Mouse (Mus musculus) neutrophil, adult 5-6 weeks (primary cell): Measurements from ENCODE around the gene Ttc27. TPM values are rescaled to one million over a fixed set of nuclear protein-coding genes. Genes with fewer than 3 reads are reported as not detected.

Source experiments
- ATAC-seq: fragments of 151-379, 151-347 bp; 2 replicates; pipeline ENCODE4 v1.8.0; 2017; ENCODE audit warnings: mild to moderate bottlenecking, moderate TSS enrichment; ENCODE audit not compliant: insufficient number of reproducible peaks, poor library complexity, low FRiP score, severe bottlenecking; ENCODE audit errors: extremely low read depth
- total RNA-seq: library from RNA; stranded (forward); fragments of 200-1000 nt; gene quantifications from 2 replicates; pipeline ENCODE4 v1.2.3, GENCODE M21; 2017

Ttc27 gene
- total RNA-seq, 1 experiment from 2014 or later: 29.7 TPM

DNA sequence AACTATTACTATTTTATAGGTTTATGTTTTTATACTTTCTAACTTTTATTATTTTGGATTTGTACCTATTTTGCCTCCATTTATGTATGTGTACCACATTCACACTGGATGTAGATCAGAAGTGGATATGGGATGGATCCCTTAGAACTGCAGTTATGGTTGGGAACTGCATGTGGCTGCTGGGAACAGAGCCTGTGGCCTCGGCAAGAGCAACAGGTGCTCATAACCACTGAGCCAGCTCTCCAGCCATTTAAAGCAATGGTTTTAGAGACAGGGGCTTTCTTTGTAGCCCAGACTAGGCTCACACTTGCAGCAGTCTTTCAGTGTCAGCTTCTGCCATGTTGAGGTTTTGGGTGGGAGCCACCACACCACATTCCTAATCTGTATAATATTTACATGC, 32.1 kb downstream of the Ttc27 start:
- ATAC-seq: no peak

DNA sequence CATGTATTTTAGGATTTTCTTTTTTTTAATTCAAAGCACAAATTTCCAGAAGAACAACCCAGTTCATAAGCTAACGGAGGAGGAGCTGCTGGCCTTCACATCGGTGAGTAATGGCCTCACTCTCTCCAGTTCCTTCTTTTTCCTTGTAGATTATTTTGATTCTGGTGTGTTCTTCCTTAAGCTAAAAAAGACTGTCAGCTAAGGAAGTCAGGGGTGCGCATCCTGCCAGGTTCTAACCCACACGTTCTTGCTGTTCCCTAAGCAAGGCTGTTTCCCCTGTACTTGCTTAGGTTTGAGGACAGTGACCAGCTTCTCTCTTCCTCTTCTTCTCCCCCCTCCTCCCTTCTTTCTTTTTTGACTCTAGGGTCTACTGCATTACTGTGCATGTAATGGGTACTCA, 33.5 kb downstream of the Ttc27 start:
- no peak for ATAC-seq

DNA sequence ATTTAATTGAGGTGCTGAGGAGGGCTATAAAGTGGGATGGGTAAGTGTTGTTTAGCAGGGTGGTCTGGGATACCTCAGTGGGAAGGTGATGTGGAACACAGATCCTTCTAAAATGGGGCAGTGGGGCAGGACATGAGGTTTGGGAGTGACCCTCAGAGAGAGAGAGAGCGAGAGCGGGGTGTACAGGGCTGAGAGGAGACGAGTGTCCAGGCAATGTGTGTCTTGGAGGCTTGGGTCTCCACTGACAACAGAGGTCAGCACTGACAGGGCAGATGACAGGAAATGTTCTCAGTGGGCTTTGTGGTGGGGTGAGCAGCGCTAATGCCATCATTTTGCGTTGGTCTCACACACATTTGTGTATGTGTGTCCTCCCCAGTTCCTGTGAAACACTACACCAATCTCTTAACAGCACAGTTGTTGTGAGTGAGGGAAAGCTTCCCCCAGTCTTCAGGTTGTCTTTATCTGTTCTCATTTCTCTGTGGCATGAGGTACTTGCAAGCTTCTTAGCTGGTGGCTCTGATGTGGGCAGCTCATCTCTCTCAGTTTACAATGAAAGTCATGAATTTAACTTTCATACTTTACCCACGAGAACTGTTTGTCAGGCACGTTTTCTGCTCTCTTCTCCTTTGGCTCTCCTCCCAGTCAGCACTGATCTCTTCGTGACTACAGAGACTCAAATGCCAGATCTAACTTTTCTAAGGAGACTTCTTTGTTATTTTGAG, 35.5 kb downstream of the Ttc27 start:
- ATAC-seq: 0 out of 2 replicates have a peak, but pooled peaks have one; percentile 16

DNA sequence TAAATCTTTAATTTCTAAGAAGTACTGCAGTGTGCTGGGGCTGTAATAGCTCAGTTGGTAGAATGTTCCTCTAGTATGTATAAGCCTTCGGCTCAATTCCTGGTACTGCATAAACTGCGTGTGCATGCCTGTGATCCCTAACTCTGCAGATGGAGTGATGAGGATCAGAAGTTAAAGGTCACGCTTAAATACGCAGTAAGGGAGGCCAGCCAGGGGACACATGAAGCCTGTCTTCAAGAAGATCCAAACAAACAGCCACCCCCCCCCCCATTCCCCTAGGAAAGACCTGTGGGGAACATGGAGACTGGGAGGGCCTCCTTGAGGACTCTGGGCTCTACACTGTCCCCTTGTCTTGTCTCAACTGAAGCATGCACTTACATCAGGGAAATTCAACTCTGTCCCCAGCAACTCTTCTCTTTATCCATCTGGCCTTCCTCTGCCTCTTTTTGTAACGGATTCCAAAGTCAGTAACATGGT, 36.1 kb downstream of the Ttc27 start:
- ATAC-seq: no peak

DNA sequence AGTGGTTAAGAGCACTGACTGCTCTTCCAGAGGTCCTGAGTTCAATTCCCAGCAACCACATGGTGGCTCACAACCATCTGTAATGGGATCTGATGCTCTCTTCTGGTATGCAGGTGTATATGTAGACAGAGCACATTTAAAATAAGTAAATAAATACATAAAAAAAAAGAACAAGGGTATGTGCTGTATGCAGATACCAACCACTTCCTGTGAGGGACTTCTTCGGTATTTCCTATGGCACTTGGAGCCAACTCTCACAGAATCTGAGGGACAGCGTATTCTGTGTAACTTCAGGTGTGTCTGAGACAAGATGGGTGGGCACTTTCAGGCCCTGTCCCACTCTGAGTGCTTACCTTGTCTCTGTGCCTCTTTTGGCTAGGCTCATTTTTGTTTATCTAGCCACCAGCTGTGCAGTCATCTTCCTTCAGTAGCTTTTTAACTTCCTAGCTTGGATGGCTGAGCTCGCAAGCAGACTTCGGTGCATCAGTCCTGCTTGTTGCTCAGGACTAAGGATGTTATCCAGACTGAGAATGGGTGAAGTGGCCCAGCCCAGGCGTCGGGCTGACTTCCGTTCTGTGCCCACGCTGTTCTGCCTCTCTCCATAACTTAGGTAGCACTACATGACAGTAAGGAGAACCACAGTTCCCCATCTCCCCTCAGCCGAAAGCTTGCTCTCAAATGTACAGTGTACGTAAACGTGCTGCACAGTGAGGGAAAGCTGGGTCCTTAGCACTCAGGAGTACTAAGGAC, 37.0 kb downstream of the Ttc27 start:
- no peak for ATAC-seq

DNA sequence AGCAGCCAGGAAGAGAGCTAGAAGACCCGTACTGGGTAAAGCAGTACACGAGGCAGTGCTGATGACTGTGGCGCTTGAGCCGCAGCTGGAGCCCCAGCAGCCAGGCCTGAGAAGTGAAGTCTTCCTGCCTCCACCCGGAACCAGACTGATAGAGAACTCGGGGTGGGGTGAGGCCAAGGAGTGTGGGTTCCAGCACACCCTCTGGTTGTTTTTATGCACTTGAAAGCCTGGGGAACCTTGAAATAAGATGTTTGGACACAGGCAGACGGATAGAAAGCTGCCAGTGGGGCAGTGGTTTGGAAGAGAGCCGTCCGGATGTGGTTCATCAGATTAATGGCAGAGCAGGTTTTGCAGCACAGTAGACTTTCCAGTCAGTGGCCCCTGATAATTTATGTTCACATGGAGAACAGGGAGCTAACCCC, 51.9 kb downstream of the Ttc27 start:
- no peak for ATAC-seq

DNA sequence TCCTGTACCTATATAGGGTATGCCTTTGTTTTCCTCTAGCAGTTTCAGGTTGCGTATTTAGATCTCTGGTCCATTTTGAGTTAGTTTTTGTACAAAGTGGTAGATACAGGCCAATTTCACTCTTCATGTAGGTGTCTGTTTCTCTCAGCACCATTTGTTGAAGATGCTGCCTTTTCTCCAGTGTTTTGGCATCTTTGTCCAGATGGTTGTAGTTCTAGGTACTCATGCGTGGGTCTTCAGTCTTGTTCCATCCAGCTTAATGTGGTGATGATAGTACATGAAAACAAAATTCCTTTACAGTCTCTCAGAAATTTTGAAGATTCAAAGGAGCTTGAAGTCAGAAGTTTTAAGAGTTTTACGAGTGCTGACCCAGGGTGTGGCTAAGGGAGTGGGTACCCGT, 54.8 kb downstream of the Ttc27 start:
- ATAC-seq: no peak

DNA sequence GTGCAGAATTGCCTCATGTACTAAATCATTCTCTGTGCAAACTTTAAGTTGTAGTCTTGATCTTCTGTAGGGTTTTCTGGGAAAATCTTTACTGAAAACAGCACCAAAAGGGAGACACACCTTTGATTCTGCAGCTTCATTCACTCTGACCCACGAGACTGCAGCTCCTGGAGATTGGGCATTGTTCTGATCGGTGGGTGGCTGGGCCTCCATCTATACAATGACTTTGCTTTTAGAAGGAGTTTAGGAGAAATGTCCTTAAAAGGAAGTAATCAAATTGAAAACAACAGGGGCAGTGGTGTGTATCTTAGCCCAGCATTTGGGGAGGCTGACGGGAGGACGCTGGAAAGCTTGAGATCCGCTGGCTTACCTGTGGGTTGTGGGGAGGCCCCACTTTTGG, 56.0 kb downstream of the Ttc27 start:
- ATAC-seq: no peak

DNA sequence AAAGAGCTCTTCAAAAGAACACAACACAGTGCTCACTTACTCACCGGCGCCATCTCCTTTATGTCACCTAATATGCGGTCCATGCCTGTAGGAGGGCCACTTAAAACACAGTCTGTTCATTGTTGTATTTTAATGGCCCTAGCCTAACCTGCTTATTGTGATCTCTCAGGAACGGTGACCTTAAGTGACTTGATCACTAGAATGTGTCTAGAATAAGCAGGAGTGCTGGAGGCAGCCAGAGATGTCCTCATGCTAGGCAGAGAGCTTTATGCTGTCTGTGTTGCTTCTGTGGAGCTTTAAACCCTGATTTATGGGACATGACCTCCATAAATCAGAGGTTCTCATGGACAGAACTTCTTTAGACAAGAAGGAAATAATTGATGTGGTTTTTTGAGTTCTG, 62.6 kb downstream of the Ttc27 start:
- ATAC-seq: no peak

DNA sequence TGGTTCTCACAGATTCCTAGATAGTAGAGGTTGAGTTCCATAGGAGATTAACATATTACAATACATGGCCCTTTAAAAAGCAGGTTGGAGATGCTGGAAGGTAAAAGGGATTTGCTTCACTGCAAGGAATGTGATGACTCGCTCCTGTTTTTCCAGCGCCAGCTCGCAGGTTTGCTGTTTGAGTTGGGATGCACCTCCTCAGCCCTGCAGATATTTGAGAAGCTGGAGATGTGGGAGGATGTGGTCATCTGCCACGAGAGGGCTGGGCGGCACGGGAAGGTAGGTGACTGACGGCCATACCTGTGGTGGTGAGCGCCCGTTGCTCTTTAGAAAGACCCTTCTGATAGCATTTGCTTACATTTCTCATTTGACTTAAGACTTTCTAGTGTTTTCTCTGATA, 63.1 kb downstream of the Ttc27 start:
- ATAC-seq: no peak

DNA sequence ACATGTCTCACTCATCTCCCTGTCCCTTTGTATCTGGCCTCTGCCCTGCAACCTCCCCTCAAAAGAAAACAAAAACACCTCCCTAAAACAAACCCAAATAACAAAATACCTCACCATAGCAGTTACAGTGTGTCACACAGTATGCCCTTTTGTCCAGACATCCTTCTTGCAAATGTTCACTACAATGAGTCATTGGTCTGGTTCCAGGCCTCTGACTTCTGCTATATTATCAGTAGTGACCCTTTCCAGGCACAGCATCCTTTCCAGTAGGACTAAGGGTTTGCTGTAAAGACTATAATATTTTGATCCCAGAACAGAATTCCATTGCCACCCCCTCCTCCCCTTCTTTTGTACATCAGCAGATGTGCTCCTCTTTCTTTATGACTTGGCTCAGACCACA, 64.4 kb downstream of the Ttc27 start:
- no peak for ATAC-seq

DNA sequence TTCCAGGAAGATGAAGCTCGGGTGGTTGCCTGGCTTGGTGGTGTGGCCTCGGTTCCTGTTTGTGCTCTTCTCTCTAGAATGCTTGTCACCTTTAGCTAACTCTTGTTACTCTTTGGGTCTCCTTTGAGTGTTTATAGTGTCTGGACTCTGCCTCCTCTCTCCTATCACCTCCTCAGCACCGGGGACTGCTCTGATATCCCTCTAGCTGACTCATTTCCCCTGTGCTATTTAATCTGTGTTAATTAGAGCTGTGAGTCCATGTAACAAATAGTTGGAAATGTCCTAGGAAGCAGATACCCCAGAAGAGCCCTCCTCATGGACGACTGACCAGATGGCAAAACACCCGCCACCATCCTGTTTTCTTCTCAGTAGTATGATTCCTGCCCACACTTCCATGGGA, 68.1 kb downstream of the Ttc27 start:
- no peak for ATAC-seq

DNA sequence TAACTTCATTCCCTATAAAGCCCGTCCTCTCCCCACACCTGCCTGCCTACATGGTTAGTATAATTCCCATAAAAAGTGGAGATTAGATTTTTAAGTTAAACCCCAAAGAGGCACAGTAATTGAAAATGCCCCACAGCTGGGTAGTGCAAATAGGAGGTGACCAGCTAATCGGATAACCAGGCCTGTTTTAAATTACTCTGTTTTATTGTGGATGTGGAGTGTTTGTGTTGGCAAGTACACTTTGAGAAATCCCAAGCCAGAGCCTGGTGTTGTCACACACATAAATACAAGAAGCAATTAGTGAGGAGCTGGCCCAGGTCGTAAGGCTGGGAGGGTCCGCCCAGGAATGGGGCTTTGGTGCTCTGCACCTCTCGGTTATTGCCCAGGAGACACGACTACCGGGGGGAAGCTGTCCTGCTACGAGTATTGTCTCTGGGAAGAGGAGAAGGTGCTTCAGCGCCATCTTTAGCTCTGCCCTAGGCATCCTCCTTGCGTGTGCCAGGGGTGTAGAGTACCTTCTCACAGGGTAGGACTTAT, 68.7 kb downstream of the Ttc27 start:
- no peak for ATAC-seq

DNA sequence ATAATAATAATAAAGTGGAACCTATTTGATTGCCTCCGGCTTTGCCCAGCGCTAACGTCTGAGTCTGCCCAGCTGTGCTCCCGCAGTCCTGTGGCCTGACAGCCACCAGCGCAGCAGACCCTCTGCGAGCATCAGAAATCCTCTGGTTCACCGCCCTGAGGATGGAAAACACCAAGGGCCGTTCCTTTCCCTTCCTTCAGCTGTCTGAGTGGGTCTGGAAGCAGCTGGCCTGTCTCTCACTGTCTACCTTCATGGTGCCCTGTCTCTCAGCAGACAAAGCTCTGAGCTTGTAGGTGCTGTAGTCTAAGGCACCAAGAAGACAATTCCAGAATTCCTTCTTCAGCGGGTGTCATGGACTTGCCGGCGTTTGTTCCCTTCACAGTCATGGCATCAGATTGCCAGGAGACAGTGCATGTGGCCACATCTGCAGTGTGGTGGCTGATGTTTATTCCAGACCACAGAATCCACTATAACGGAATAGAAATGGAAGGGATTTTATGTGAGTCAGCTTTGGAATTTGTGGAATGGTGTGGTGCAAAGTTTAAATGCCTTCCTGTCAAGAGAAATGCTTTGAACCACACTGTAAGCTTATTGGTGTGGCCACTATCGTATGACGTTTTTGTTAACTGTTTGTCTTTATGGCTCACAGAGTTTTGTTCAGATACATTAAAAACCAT, 78.6 kb downstream of the Ttc27 start:
- ATAC-seq: no peak

DNA sequence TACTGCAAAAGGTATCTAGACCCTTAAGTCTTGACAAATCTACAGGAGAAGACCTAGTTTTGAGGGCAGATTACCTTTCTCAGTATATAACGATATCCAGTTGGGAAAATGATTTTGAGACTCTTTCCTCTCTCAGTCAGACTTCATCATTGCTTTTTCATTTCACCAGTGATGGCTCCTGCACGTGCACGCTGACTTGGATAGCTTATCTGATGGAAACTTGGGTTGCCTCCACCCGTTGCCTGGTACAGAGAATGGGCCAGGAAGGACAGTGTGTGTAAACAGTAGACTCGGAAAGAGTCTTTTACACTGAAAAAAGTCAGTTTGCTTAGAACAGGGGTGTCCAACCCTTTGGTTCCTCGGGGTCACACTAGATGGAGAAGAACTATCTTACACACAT, 82.3 kb downstream of the Ttc27 start:
- no peak for ATAC-seq

DNA sequence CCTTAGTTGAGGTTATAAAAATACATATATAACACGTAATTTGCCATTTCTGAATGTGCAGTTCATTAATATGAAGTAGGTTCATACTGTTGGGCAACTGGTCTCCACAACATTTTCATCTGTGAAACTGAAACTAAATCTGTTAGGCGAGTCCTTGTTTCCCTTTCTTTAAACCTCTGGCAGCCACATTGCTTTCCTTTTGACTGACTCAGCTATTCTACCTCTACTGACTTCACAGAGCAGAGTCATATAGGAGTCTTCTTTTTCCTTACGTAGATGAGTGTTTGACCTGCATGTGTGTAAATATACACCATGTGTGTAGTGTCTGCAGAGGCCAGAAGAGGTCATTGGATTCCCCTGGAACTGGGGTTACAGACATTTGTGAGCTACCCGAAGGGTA, 85.2 kb downstream of the Ttc27 start:
- no peak for ATAC-seq

DNA sequence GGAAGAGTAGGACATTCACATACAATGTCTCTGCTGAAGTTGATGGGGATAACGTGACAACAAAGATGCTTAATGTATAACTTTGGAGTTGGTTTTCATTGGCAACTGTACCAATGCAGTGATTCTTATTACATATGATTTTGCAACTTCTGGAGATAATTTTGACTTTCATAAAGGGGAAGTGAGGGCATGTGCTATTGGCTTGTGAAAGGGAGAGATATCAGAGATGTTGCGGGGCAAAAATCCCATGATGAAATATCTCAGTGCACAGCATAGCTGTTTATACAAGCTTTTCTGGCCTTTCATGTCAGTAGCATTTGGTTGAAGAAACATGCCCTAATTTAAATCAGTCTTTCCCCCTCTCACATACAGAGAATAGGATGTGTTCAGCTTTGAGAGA, 86.3 kb downstream of the Ttc27 start:
- ATAC-seq: no peak

DNA sequence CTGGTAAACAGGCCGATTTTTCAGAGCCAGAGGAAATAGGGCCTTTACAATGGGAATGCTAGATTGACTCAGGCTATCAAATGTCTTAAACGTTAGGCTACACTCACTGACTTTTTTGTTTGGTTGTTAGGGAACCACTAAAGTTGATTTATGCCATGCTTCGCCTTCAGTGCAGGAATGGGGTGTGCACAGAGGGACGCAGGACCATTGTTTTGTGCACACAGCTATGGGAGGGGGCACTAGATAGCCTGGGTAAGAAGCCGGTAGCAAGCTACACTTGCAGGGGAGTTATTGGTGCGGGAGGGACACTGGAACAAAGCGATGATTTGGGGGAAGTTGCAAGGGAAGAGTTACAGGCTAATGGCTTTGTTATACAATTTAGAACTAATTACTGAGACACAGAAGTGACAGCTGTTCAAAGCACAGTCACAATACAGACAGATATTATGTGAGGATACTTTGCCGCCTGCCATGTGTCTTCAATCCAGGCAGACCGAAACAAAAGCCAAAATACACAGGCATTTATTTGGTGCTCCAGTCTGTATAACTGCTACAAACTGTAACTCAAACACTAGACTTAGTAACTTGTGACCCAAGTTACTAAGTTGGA, 86.9 kb downstream of the Ttc27 start:
- ATAC-seq: no peak

DNA sequence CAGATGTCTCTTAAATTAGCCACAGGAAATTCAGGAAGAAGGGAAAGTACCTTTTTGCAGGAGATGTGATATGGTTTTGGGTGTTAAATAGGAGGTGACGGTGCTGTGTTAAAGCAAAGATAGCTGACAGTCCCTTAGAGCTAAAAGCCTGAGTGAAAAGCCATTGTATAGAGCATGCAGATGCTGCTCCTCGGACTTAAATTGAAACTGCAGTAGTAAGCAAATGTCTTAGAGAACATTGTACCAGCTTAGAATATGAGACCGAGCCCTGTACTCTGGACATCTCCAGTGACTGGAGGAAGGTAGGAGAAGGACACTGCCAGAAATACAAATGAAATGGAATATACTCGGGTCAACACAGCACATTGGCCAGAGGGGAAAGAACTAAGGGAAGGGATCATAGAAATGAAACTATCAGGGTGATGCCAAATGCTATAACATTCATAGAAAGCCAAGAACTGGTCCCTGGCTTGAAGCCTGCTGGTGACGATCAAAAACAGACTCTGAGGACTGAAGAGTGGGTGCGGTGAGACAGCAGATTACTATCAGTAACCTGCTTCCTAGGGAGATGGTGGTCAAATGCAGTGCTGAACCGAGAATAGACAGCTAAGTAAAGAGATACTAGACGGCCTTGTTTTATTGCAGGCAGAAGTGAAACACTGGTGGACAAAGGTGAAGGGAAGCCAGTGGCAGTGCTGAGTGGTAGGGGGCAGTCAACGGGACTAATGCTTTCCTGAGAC, 90.1 kb downstream of the Ttc27 start:
- ATAC-seq: no peak
